Mouse (Mus musculus): ENCODE measurements at regions not wholly inside any gene's neighbourhood (a gene's known extent, or its start where the extent isn't known, plus 50 kb on each side); places are given as distances from the start of the nearest gene placed in this dataset.
"Not testable (repeated sequence)": the region's sequence is repeated elsewhere in the genome, so short reads cannot be mapped to it uniquely, and the experiment has no call there.

- no peaks in the 10 kb centered on the region for H3K9me3 ChIP-seq
- 92% methylated on average over 15 of the region's 15 CpGs for WGBS
- H3K9ac ChIP-seq (replicated peaks), result no peak overlapping the region
- no peak overlapping the region for H3K4me3 ChIP-seq
- ATAC-seq (ENCODE audit: low FRiP score, low read depth), result no peak
- peaks cover 4% of the 10 kb centered on the region; the same call in 1 of the 2 replicates for H3K27me3 ChIP-seq
- H3K36me3 ChIP-seq, result no peaks in the 10 kb centered on the region
- H3K4me2 ChIP-seq (replicated peaks), result no peak overlapping the region
- no peak overlapping the region for H3K27ac ChIP-seq (replicated peaks)
- H3K4me1 ChIP-seq, result peaks cover 9% of the 10 kb centered on the region; the same call in 1 of the 2 replicates
These were observed 172.0 kb upstream of the Six2 start for GRCm38 (mm10) chr17:85859926-85860707.

- 81% methylated on average over 2 of the region's 2 CpGs for WGBS
- Histone ChIP-seq H3K4me1 (peaks cover 9% of the 10 kb centered on the region; the same call in 1 of the 2 replicates), H3K9ac (replicated peaks) (no peak overlapping the region), H3K27ac (replicated peaks) (no peak overlapping the region), H3K4me2 (replicated peaks) (peak overlapping the region; percentile 19; the same call in 1 of the 2 replicates), H3K9me3 (no peaks in the 10 kb centered on the region), H3K27me3 (no peaks in the 10 kb centered on the region), H3K4me3 (no peak overlapping the region), H3K36me3 (no peaks in the 10 kb centered on the region)
- ATAC-seq (ENCODE audit: low FRiP score, low read depth), result no peak
These were observed 170.4 kb upstream of the Six2 start for GRCm38 (mm10) chr17:85858516-85858915.

- 36% methylated on average over 22 of the region's 22 CpGs for WGBS
- ATAC-seq (ENCODE audit: low FRiP score, low read depth), result peak; percentile 71
- H3K27ac ChIP-seq (replicated peaks), result no peak overlapping the region
- H3K36me3 ChIP-seq, result no peaks in the 10 kb centered on the region
- no peak overlapping the region for H3K4me3 ChIP-seq
- no peak overlapping the region for H3K9ac ChIP-seq (replicated peaks)
- H3K9me3 ChIP-seq, result no peaks in the 10 kb centered on the region
- peaks cover 9% of the 10 kb centered on the region; the same call in 1 of the 2 replicates for H3K4me1 ChIP-seq
- peak overlapping the region; percentile 19 for H3K4me2 ChIP-seq (replicated peaks)
- H3K27me3 ChIP-seq, result no peaks in the 10 kb centered on the region
These were observed 169.8 kb upstream of the Six2 start for GRCm38 (mm10) chr17:85857705-85858472.

- not testable (repeated sequence) for H3K9me3 ChIP-seq; H3K36me3 ChIP-seq; H3K4me2 ChIP-seq (replicated peaks); H3K4me3 ChIP-seq; H3K27ac ChIP-seq (replicated peaks); H3K9ac ChIP-seq (replicated peaks); H3K27me3 ChIP-seq; H3K4me1 ChIP-seq; ATAC-seq (ENCODE audit: low FRiP score, low read depth)
- WGBS, result 27% methylated on average over 4 of the region's 5 CpGs
These were observed 168.8 kb upstream of the Six2 start for GRCm38 (mm10) chr17:85856894-85857293.

- H3K27me3 ChIP-seq, result no peaks in the 10 kb centered on the region
- H3K9me3 ChIP-seq, result no peaks in the 10 kb centered on the region
- no peak overlapping the region for H3K9ac ChIP-seq (replicated peaks)
- H3K27ac ChIP-seq (replicated peaks), result no peak overlapping the region
- no peak overlapping the region for H3K4me3 ChIP-seq
- ATAC-seq (ENCODE audit: low FRiP score, low read depth), result no peak
- WGBS, result 86% methylated on average over 5 of the region's 5 CpGs
- peaks cover 6% of the 10 kb centered on the region; the same call in 1 of the 2 replicates for H3K4me1 ChIP-seq
- no peak overlapping the region for H3K4me2 ChIP-seq (replicated peaks)
- no peaks in the 10 kb centered on the region for H3K36me3 ChIP-seq
These were observed 165.1 kb upstream of the Six2 start for GRCm38 (mm10) chr17:85853156-85853555.

- Histone ChIP-seq H3K27me3 (no peaks in the 10 kb centered on the region), H3K4me3 (no peak overlapping the region), H3K9ac (replicated peaks) (no peak overlapping the region), H3K27ac (replicated peaks) (no peak overlapping the region), H3K9me3 (no peaks in the 10 kb centered on the region), H3K4me1 (no peaks in the 10 kb centered on the region), H3K36me3 (no peaks in the 10 kb centered on the region), H3K4me2 (replicated peaks) (no peak overlapping the region)
- no peak for ATAC-seq (ENCODE audit: low FRiP score, low read depth)
- WGBS, result 90% methylated on average over 3 of the region's 3 CpGs
These were observed 160.5 kb upstream of the Six2 start for GRCm38 (mm10) chr17:85848526-85848925.

GRCm38 (mm10) chr17:85847756-85848155 is 159.7 kb upstream of the Six2 start:
- Histone ChIP-seq H3K4me2 (replicated peaks) (no peak overlapping the region), H3K9me3 (no peaks in the 10 kb centered on the region), H3K9ac (replicated peaks) (no peak overlapping the region), H3K4me3 (no peak overlapping the region), H3K27me3 (no peaks in the 10 kb centered on the region), H3K27ac (replicated peaks) (no peak overlapping the region), H3K4me1 (no peaks in the 10 kb centered on the region), H3K36me3 (no peaks in the 10 kb centered on the region)
- WGBS, result 79% methylated on average over 7 of the region's 7 CpGs
- no peak for ATAC-seq (ENCODE audit: low FRiP score, low read depth)

GRCm38 (mm10) chr17:85845059-85845458 is 157.0 kb upstream of the Six2 start:
- Histone ChIP-seq H3K4me1 (no peaks in the 10 kb centered on the region), H3K4me3 (no peak overlapping the region), H3K36me3 (no peaks in the 10 kb centered on the region), H3K9ac (replicated peaks) (no peak overlapping the region), H3K27me3 (no peaks in the 10 kb centered on the region), H3K9me3 (no peaks in the 10 kb centered on the region), H3K27ac (replicated peaks) (no peak overlapping the region), H3K4me2 (replicated peaks) (no peak overlapping the region)
- no peak for ATAC-seq (ENCODE audit: low FRiP score, low read depth)
- 67% methylated on average over 6 of the region's 6 CpGs for WGBS

- Histone ChIP-seq H3K27me3 (no peaks in the 10 kb centered on the region), H3K36me3 (no peaks in the 10 kb centered on the region), H3K4me1 (no peaks in the 10 kb centered on the region), H3K4me2 (replicated peaks) (no peak overlapping the region), H3K9me3 (no peaks in the 10 kb centered on the region), H3K27ac (replicated peaks) (no peak overlapping the region), H3K9ac (replicated peaks) (no peak overlapping the region), H3K4me3 (no peak overlapping the region)
- WGBS, result 94% methylated on average over 13 of the region's 13 CpGs
- no peak for ATAC-seq (ENCODE audit: low FRiP score, low read depth)
These were observed 156.4 kb upstream of the Six2 start for GRCm38 (mm10) chr17:85844486-85844885.

- 79% methylated on average over 19 of the region's 19 CpGs for WGBS
- ATAC-seq (ENCODE audit: low FRiP score, low read depth), result no peak
These were observed 135.0 kb upstream of the Six2 start for GRCm38 (mm10) chr17:85823036-85823435.

GRCm38 (mm10) chr17:85821861-85822260 is 133.8 kb upstream of the Six2 start:
- ATAC-seq (ENCODE audit: low FRiP score, low read depth), result no peak
- no peaks in the 10 kb centered on the region; the same call in 1 of the 2 replicates for H3K27me3 ChIP-seq
- no peak overlapping the region for H3K27ac ChIP-seq (replicated peaks)
- no peak overlapping the region for H3K4me3 ChIP-seq
- H3K9me3 ChIP-seq, result no peaks in the 10 kb centered on the region
- H3K4me2 ChIP-seq (replicated peaks), result no peak overlapping the region
- H3K4me1 ChIP-seq, result peaks cover 4% of the 10 kb centered on the region; the same call in 1 of the 2 replicates
- H3K36me3 ChIP-seq, result no peaks in the 10 kb centered on the region
- H3K9ac ChIP-seq (replicated peaks), result no peak overlapping the region
- WGBS, result 83% methylated on average over 4 of the region's 4 CpGs

More at GRCm38 (mm10) chr17:85823036-85823435, 135.0 kb upstream of the Six2 start:
- Histone ChIP-seq H3K4me3 (no peak overlapping the region), H3K4me2 (replicated peaks) (no peak overlapping the region), H3K9ac (replicated peaks) (no peak overlapping the region), H3K27ac (replicated peaks) (no peak overlapping the region), H3K27me3 (no peaks in the 10 kb centered on the region; the same call in 1 of the 2 replicates), H3K9me3 (no peaks in the 10 kb centered on the region), H3K36me3 (no peaks in the 10 kb centered on the region), H3K4me1 (peaks cover 4% of the 10 kb centered on the region; the same call in 1 of the 2 replicates)
